Mouse (Mus musculus) common myeloid progenitor, adult 5-6 weeks (primary cell): Measurements from ENCODE around the gene Btd. TPM values are rescaled to one million over a fixed set of nuclear protein-coding genes. Genes with fewer than 3 reads are reported as not detected.

Experiments
- ATAC-seq: replicated peaks from 2 replicates; pipeline ENCODE4 v1.8.0; 2016; ENCODE audit warnings: low read depth, mild to moderate bottlenecking, moderate TSS enrichment, inconsistent platforms; ENCODE audit not compliant: poor library complexity, severe bottlenecking
- total RNA-seq: library from RNA; stranded (forward); fragments of 200-1000, 187-1606 nt; gene quantifications from 2 replicates; pipeline ENCODE4 v1.2.3, GENCODE M21; 2017

The Btd gene
- total RNA-seq, 1 experiment from 2014 or later = 13.1 TPM

DNA sequence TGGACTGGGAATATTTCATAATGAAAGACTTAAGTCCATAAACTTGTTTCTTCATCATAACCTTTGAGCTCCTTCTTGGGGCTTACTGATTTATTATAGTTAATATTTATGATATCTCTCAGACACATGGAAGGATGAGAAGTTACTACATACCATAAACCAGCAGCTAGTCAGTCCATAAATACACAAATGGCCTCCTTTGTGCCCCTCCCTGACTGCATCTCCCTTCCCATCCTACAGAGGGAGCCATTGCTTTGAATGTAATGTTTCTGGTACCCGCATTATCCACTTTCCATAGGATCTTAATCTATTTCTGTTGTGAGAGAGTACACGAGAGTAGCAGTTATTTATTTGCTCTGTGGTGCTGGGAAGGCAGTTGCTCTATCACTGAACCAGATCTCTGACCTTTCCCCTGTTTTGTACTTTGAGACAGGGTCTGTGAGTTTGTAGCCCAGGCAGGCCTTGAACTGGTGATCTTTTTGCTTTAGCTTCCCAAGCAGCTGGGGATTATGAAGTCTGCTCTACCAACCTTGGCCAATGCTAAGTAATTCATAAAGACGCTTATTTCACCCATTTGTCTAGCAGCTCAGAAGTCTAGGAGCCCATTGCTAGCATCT, 4.2 kb downstream of the Btd start:
- ATAC-seq = peak; percentile 13; the same call in 1 of the 2 replicates

- ATAC-seq = no peak
Observed at GRCm38 (mm10) chr14:31645920-31646319, 5.1 kb downstream of the Btd start.

DNA sequence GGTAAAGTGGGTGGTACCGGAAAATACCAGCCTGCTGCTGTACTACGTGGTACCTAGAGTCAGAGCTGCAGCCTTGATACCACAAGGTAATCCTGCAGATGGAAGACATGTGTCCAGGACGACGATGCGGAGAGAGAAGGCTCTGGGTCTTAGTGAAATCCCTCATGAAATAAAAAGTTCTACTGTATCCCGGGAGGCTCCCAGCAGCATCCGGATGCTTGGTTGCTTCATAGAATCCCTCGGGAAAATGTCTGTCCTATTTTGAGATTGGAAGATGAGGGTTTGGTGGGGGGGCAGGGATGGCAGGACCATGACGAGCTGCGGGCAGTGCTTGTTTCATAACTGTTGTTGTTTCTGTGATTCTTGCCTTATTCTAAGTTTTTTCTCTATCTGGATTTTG, 7.2 kb downstream of the Btd start:
- no peak for ATAC-seq

GRCm38 (mm10) chr14:31650347-31650746, 9.5 kb downstream of the Btd start:
- no peak for ATAC-seq

DNA sequence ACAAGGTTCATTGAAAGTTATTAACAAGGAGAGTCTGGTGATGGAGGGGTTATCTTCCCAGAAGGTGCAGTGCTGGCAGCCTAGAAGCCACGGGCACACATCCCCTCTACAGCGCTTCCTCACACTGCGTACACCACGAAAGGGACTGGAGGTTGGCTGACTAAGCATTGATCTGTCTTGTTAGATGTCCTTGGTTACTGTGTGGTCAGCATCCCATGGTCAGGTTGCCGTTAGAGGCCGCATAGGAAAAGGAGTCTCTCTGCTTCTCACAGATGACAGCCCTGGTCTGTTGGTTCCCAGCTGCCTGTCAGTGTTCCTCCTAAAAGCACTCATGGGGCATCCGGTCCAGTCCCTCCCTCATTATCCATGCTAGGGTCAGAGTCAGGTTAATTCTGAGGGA, 10.4 kb downstream of the Btd start:
- ATAC-seq = 0 out of 2 replicates have a peak, but pooled peaks have one; percentile 33

DNA sequence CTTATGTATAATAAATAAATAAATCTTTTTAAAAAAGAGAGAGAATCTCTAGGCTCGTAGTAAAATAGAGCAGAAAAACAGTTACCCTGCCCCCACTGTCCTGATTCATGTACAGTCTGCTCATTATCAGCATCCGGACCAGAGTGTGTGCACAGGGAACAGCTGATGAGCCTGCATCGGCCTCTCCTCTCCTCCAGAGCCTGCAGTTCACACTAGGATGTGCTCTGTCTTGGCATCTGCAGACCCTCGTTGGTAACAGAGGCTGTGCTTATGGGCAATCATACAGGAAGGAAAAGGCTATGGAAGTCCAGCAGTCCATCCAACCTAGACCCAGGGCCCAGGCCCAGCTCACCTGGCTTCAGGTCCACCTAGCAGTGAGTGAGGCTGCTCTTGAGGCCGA, 11.3 kb downstream of the Btd start:
- ATAC-seq = no peak

DNA sequence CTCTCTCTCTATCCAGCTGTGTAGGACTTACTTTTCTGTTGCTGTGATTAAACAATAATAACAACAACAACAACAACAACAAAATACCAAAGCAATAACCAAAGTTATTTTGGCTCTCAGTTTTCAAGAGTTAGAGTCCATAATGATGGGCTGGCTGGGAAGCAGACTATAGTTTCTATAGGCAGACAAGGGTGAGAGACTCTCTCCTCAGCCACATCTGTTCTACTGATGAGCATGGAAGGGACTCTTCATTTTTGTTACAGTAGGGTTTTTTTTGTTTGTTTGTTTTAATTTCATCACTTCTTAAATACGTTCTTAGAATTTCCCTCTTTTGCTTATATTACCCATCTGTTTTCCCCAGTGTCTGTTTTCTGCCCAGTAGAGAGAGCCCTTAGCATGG, 11.8 kb downstream of the Btd start:
- ATAC-seq = no peak

- ATAC-seq = 0 out of 2 replicates have a peak, but pooled peaks have one; percentile 9
Observed at GRCm38 (mm10) chr14:31653101-31653875, 12.5 kb downstream of the Btd start.

- ATAC-seq = no peak
Observed at GRCm38 (mm10) chr14:31654816-31655215, 14.0 kb downstream of the Btd start.

DNA sequence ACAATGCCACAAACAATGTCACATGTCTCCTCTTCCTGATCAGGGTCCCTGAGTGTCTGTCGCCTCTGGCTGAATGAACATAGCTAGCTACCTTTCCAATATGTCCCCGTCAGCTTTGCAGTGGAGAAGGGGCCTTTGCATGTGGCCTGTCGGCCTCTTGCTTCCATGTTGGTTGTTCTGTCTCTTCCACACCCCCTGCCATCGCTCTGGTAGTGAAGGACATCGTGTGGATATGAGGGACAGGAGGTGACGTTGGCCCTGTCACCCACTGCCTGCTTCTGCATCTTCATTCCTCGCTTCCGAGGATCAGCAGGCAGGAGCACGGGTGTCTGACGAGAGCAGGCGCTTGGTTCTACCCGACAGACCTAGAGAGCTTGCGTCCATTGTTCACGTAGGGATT, 14.6 kb downstream of the Btd start:
- ATAC-seq = no peak

GRCm38 (mm10) chr14:31656386-31656785, 15.6 kb downstream of the Btd start:
- ATAC-seq = no peak

DNA sequence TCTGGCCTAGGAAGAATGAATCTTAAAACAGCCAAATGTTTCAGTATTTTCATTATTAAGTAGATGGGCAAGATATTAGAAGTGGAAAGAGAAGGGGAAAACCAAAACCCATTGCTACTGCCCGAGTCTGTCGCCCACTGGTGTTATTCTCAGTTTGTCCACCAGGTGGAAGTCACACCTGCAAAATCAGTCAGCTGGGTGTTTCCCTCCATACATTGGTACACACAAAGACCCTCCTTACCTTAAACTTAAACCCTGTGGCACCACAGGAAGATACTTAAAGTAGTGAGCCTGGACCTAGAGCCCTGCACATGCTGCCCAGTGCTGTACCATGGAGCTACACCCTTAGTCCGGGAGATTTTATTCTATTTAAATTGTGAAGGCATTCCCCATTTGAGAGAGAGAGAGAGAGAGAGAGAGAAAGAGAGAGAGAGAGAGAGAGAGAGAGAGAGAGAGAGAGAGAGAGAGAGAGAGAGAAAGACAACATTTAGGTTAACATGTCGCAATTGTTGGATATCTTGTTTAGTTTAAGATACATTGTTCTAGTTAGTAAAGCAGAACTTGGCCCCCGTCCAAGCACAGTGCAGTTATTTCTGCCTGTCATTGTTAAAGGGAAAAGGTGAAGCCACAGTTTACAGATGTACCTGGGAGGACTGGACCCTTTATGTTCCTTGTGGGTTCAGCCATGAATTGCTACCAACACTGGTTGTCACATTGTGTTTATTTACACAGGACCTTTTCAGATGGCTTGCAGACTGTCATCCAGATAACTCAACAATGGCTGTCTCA, 16.2 kb downstream of the Btd start:
- peak; percentile 67 for ATAC-seq

DNA sequence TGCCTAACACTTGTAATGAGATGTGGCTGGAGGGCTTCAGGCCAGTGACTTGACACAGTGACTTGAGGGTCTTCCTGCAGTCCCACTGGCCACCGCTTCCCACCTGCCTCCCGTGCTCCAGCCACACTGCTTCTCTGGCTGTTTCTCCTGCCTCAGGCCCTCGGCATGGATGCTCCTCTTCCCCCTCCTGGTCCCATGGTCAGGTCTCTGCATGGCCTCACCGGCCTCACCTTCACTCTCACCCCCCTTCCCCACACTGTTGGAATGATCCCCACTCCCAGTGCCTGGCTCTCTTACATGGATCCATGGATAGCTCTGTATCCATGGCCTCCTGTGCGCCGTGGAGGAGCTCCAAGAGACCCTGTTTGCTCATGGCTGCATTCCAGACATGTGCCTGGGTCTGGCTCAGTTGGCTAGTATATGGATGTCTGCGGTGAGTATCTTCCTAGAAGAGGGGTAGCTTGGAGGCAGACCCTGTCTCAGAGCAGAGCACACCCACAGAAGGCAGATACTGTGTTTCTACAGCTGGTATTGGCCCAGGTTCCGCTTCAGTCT, 17.4 kb downstream of the Btd start:
- ATAC-seq = no peak

DNA sequence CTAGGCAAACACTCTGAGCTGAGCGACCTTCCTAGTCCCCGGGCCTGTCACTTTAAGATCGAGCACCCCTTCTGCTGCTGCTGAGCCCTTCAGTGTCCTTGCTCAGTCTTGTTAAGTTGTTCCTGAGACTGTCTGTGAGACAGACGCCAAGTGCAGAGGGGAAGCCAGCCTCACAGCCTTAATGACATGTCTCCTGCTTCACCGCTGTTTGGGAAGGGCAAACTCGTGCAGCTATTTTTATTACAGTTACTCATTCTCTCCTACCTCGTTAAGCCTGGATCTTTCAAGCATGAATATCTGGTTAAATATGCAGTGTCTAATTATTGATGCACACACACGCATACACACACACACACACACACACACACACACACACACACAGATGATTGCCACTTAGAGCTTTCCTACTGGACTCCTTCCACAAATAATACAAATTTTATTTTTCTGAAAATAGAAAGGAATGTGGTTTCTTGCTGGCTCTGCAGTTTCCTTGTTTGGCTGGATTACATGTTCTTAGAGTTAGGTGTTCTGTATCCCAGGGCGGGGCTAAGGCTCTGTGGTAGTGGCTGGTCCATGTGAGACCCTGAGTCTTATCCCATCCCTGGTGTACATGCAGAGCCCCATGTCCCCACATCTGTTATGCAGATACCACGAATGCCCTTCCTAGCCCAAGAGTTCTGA, 18.8 kb downstream of the Btd start:
- no peak for ATAC-seq

DNA sequence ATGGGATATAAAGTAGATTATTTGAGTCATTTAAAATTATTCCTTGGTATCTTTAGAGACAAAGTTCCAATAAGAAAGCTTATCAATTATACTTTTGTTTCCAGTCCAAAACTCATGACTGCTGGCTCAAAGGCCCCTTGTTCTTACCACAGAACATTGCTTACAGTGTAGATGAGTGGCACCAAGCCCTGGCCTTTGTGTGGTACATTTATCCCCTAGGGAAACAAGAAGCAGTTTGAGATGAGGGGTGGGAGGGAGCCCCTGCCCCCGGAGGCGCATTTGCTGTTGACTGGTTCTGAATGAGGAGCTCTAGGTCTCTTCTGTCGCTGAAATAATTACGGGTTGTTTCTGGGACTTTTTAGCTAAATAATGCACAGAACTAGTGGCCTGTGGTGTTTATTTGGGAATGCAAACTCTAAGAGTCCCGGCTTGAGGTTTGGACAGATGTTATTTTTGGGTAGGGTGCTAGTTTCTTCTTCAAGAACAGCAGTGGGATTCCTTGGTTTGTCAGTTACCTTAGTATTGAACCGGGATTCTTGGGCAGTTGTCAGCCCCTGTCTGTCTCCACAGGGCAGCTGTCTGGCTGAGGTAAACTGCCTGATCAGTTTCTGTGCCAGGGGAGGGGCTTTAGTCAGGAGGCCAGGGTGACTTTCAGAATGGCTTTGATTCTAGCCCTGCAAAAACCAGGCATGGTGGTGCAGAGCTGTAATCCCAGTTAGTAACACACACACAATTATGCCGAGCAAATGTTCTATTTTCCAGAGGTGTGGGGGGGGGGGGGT, 19.7 kb downstream of the Btd start:
- no peak for ATAC-seq

- ATAC-seq = peak; percentile 39
Observed at GRCm38 (mm10) chr14:31661671-31662554, 21.1 kb downstream of the Btd start.

DNA sequence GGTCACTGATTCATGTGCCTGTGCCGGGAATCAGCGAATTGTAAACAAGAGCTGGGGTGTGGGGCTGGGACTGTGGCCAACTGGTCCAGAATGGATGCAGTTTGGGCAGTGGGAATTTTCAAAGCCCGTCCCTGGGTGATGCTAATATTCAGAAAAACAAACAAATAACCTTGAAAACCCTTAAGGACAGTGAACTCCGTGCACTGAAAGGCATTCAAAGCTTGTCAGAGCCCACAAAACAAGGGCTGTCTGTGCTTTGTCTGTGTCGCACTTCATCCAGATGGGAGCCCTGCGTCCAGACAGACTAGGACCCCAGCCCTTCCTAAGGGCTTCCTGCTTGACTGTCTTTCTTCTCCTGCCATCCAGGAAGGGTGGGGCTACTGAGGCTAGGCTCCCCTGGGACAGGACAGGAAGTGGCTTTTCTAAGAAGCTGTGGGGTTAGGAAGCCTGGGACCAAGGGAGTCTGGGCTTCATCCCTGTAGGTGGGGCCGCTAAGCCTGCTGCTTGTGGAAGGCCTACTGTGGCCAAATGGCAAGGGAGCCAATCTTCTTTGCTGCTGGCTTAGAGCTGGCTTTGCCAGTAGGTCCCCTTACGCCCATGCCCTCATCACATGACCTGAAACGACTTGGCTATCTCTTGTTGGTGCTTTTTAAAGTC, 21.9 kb downstream of the Btd start:
- ATAC-seq = no peak
